Mouse (Mus musculus): ENCODE measurements around the gene Efcab2.

Efcab2 gene

DNA sequence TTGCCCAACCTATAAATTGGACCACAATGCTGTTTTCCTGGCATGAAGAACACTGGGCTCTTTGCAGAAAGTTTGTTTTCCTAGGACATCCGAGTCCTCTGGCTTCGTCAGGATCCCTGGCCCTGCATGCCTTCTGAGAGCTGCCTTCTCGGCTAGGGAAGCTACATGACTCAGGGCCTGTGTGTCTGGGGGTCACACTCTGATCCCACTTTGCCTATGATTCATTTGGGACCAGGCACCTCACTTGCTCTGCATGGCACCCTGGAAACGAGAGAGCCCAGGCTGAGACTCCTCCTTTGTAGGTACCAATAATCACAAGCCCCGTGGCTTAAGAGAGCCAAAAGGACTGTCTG, 80.0 kb downstream of the Efcab2 start:
- no peak for DNase-seq

DNA sequence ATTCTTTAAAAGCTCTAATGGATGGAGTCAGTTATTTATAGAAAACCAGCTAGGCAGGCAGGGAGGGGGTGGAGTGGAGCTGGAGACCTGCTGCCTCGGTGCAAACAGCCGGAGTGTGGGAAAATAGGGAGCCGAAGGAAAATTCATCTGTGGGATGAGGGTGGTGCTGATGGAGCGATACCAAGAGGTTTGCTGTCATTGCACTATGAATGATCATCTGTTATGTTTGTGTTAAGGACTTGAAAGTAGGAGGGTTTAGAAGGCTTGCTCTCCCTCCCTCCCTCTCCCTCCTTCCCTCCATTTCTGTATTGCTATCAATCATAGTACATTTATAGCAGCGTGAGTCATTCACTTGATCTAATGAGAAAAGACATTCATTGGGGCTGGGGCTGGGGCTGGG, 80.9 kb downstream of the Efcab2 start:
- DNase-seq: no peak

DNA sequence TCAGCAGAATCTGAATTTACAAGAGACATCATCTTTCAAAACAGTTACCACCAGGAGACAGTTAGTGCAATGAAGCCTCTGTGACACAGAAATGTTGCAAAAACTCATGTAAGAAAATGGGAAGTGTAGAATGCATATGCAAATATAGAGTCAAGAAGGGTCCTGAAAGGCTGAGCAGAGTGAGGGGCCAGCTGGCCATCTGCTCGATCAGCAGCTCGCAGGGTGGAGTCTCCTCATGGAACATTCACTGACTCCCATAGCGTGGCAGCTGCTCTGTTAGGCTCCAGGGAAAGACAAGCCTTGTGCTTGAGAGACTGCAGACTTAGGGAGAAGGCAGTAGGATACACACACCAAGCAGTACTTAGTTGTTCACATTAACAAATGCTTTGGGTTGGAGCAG, 83.2 kb downstream of the Efcab2 start:
- DNase-seq: no peak

DNA sequence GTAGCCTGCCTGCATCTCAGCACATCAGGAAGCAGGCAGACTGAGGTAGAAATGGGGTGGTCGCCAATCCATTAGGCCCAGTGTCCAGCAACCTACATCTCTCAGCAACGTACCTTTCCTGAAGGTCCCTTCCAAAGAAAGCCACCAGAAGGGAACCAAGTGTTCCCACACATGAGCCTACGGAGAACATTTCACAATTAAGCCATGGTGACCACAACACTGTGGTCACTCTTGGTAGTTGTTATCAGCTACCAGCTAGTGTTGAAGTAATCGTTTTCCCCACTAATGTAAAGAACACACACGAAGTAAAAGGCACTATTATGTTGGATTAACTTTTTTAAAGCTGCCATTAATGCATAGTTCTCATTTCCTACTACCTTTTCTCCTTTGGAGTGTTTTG, 85.8 kb downstream of the Efcab2 start:
- no peak for DNase-seq

DNA sequence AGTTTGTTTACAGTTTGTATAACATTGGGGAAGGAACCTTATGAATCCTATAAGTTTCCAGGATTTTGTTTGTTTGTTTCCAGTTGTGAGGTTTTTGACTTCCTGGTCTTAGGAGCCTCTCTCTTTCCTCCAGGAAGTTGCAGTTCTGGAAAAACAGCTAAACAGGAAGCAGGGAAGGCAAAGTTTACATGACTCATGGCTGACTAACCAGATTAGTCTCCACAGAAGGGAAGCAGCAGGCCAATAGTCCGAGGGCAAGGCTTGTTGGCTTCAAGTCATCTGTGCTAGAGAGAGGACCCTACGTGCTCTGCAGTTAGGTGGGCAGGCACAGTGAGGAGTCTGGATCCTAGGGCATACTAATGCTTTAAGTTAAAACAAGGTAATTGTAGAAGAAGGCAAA, 86.6 kb downstream of the Efcab2 start:
- no peak for DNase-seq

DNA sequence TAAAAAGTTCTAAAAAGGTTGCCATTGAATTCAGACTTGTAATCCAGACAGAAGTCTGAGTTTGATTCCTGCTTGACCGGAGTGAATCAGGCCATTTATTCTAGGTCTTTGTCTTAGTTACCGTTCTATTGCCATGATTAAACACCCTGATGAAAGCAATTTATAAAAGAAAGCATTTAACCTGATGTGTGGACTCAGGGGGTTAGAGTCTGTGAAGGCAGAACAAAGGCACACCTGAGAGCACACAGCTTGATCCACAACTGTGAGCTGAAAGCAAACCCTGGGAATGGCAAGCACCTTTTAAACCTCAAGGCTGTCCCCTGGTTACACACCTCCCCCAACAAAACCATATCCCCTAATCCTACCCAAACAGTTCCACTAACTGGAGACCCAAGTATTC, 90.3 kb downstream of the Efcab2 start:
- DNase-seq: no peak

DNA sequence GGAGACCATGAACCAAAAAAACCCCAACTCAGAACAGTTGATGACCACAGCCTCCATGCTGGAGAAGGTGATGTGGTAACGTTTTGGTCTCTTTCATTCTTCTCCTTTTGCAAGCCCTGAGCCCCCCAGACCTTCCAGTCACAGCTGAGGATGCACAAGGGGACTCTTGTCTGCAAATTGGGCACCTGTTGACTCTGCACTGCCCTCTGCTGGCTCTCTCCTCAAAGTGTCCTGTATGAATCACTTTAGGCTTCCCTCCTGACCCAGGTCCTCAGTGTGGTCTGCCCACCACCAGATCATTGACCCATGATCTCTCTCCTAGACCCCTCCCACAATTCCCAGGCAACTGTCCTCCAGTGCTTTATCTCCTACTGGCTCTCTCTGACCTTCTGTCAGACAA, 91.0 kb downstream of the Efcab2 start:
- DNase-seq: peak; percentile 5 to 7

DNA sequence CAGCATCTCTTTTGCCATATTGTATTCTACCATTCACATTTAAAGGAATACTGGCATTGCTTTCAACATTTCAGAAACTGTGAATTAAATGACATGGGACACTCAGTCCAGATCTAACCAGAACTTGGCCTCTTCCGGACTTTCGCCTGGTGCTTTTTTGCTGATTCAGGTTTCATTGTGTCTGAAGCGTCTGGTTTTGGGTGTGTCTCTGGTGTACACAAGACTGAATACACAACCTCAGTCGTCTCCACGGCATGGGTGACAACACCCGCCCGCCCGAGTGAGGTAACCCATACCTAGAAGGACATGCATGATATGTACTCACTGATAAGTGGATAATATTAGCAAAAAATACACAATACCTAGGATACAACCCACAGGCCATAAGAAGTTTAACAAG, 101.1 kb downstream of the Efcab2 start:
- DNase-seq: no peak

DNA sequence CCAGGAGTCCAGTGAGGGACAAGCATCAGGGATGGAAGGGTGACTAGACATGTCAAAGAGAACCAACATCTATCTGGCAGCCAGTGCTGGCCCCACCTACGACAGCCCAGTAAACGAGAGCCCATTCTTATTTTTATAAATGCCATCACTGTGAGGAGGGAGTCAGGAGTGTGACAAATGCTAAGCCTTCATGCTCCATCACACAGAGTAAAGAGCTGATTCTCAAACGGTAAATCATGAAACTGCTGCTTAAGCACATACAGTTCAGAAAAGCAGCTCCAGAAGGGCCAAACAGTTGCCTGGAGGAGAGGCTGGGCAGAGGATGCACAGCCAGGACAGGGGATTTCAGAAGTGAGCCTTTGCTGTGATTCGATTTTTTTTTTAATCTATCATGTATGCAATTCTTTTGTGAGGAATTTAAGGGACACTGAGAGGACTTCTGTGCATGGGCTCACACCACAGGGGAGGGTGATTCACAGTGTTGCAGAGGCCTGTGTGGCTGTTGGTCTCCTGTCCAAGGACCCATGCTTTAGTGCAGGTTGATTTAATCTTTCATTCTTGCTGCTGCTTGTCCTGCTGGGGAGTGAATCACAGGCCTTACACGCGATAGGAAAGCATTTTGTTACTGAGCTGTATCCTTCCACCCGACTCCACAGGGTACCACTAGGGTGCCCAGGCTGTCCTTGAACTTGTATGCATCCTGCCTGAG, 106.6 kb downstream of the Efcab2 start:
- no peak for DNase-seq

DNA sequence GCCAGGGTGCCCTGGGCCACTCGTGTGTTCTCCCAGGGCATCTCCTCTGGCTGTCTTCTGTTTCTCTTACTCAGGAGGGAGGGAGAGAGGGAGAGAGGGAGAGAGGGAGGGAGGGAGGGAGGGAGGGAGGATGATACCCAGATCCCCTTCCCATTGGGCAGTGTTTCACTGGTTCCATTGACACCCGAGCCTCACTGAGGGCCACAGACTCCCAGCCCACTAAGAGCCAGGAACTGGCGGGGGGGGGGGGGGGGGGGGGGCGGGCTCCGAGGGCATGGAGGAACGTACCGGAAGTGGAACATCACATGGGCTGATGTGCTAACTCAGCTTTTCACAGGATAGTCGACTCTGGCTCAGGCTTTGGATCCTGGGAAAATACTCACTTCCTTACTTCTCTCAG, 108.1 kb downstream of the Efcab2 start:
- DNase-seq: no peak

DNA sequence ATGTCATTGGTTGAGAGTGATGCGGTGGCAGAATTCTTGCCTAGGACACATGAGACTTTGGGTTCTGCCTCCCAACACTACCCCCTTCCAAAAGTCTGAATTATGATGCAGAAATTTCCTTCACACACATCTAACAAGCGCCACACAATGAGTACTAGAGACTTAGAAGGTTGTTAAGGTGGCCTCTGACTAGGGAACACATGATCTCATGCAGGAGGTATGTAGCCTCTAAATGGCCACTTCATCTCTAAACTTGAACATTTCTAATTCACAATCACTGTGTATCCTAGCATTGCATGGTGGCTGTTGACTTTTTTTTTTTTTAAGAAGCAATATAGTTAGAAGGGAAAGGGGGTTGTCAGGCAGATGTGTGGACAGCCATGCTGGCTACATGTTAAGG, 110.0 kb downstream of the Efcab2 start:
- DNase-seq: no peak

DNA sequence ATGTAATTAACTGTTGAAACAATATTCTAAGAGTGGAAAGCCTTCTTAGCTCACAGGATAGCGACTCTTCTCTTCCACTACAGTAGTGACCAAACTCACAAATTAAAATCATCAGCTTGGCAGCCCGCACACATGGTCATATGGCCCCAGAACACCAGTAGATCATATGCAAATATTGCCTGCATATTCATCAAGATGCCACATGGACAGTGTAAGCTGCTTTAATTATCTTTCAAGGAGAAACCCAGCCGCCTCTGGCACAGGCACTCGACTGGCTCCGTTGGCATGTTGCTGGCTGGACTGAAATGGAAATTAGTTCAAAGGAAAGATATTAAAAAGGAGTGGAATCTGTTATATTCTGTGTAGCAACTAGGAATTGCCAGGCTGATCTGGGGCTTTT, 116.5 kb downstream of the Efcab2 start:
- DNase-seq: no peak

DNA sequence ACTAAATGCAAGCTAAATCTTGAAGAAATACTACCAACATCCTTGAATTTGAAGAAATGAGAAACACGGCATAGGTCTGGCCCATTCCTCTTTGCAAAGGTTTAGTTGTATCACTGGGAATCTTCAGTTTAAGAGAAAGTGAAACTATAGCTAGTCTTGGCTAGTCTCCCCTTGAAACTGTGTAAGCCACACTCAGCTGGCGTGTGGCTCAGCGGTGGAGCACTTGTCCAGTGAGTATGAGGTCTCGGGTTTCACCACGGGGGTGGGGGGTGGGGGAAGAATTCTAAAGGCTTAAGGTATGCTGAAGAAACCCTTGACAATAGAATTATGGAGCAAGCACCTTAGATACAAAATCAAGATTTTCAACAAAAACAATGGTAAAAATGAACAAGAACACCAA, 117.3 kb downstream of the Efcab2 start:
- no peak for DNase-seq

DNA sequence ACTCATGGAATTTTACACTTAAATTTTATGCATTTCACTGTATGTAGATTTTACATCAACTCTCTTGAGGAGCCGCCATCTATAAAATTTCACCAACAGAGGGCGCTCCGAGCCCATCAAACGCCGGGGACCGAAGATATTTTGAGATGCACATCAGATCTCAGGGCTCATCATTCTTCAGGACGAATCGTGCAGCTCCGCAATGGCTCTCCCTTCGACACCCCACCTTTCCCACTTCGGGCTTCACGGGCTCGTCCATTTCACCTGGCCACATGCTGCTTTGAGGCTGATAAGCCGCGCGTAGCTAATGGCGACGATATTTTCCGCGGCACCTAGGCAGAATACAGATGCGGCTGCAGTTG, 121.3 kb downstream of the Efcab2 start:
- peak in 1 of 2 experiments; percentile 31 for DNase-seq

DNA sequence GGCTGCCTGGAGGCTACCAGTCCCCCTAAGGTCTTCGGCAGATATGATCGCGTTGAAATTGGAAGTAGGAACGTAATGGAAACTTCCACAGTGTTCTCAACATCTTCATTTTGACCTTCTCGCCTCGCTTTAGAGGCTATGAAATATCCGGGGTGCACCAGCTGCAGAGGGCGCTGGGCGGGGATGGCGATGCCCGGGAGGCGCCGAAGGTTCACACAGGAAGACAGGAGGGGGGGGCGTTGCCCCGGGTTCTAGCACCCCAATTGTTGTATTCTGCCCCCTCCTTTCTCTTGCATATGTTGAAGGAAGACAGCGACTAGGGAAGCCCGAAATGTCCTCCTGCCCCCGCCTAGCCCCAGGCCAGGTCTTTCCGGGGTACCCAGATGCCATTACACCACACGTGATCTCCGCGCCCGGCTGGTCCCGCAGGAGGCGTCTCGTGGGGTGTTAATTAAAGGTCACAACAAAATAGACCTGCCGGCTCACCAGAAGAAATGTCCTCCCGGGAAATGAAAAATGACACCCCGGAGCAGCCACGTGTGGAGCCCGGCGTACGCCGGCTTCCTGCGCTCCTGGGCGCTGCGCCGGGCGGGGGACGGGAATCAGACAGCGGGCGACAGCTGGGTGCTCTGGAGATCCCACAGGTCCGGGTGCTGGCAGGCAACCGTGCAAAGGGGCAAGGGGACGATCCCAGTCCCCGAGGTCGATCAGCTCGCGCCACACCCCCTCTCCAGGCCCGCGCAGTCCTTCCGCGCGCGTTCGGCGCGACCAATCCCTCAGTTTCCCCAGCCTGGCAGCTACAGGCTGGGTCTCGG, 121.9 kb downstream of the Efcab2 start:
- DNase-seq: peak; percentile 15 to 25

DNA sequence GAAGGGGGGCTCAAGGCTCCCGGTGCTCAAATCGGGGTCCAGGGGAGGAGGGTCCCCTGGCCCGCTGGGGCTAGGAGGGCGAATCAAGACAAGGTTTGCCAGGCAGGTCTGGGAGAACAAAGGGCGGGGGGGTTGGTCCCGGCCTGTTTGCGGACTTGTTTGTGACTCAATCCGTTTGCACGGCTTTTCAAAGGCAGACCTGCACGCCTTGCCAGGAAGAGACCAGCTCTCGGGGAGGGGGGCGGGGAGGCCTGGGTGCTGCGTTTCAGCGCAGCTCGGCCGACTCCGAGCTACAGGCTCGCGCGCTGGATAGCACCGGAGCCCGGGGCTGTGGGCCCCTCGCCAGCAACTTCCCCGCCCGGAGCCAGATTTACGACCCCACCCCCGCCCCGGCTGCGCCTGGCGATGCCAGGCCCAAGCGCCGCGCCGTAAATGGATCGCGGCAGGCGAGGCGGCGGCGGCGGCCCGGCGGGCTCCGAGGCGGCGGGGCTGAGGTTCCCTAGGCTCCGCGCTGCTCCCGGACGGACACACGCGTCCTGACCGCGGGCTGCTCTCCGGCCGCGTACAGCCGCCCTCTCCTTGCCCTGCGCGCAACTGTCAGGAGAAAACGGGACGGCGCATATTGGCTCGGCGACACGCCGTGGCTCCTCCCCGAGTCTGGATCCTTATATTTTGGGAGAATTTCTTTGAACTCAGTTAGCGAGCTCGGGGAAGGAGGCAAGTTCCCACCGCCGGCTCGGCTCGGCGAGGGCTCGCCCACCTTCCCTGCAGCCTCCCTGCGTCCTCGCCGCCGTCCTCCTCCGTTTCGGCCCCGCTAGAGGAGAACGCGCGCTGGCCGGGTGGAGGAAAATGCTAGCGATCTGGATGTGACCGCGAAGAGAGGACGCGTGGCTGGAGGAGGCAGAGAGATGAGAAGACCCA, 122.8 kb downstream of the Efcab2 start, which contains the start of gene Kif26b:
Gene Kif26b (plus strand): TSS at position 695 of the 921 bp plus-strand sequence.
- DNase-seq: peak in 1 of 2 experiments; percentile 15

DNA sequence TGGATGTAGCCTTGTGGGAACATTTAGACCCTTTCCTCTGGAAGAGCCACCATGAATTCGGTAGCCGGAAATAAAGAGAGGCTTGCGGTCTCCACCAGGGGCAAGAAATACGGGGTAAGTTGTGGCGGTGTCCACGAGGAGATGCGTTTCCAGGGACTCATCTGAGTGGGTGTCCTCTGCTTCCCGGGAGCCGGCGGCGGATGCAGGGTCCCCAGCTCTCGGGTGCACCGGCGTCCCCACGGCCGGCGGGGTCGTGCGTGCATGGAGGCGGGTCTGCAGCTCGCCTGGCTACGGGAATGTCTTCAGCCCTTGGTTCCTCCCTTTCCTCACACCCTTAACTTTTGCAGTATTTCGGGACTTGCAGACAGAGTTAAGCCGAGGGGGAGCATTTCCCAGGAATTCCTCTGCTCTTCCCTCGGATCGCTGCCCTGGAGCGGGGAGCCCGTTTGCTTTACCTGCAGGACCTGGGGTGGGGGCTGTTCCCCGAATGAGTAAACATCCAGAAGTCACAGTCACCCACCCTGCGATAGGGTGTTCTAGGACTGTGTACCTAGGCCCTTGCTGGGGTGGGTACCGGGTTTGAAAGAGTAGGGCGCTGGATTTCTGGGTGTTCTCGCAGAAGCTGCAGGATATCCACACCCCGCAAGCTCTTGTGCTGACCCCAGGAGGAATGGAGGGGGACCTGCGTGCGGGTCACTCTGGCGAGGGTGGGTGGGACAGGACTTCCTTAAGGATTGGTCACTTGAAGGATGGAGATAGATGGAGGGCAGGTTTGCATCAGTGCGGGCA, 123.8 kb downstream of the Efcab2 start:
- no peak for DNase-seq

DNA sequence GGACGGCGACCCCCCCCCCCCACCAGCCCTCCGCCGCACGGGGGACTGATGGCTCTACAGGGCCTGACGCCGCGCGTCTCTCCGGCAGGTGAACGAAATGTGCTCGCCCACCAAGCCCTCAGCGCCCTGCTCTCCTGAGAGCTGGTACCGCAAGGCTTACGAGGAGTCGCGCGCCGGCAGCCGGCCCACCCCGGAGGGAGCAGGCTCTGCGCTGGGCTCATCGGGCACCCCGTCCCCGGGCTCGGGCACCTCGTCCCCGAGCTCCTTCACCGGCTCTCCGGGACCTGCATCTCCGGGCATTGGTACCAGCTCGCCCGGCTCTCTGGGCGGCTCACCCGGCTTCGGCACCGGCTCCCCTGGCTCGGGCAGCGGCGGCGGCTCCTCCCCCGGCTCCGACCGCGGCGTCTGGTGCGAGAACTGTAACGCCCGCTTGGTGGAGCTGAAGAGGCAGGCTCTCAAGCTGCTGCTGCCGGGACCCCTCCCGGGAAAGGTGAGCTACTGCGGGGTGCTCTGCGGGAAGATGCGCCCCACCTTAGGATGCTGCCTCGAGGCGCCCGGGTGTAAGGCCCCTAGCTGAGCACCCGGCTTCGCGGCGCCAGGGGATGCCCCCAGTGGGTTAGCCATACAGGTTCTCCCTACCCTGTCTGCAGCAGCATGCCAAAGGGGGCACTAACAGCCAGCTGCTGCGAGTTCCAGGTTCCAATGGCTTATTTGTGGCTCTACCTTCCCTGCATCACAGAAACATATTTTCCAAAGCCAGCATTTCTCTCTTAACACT, 124.6 kb downstream of the Efcab2 start:
- peak; percentile 31 to 54 for DNase-seq

Data from thymus, adult 18-20 months (tissue).